Mouse (Mus musculus) olfactory bulb, adult 2 months (tissue): ENCODE measurements at regions not wholly inside any gene's neighbourhood (a gene's known extent, or its start where the extent isn't known, plus 50 kb on each side); places are given as distances from the start of the nearest gene placed in this dataset.
"Not testable (repeated sequence)": the region's sequence is repeated elsewhere in the genome, so short reads cannot be mapped to it uniquely, and the experiment has no call there.

Experiments
- CTCF ChIP-seq: fragments of 200-500 bp; IDR thresholded peaks from 2 replicates; pipeline ENCODE4 v1.5.1; 2012; ENCODE audit warnings: low read depth, mild to moderate bottlenecking, low read length, moderate library complexity; ENCODE audit not compliant: insufficient read depth
- POLR2A ChIP-seq: fragments of 200-500 bp; IDR thresholded peaks from 2 replicates; pipeline ENCODE4 v1.6.1; 2012; ENCODE audit warnings: mild to moderate bottlenecking, low read depth, low read length, moderate library complexity; ENCODE audit not compliant: insufficient read depth

DNA sequence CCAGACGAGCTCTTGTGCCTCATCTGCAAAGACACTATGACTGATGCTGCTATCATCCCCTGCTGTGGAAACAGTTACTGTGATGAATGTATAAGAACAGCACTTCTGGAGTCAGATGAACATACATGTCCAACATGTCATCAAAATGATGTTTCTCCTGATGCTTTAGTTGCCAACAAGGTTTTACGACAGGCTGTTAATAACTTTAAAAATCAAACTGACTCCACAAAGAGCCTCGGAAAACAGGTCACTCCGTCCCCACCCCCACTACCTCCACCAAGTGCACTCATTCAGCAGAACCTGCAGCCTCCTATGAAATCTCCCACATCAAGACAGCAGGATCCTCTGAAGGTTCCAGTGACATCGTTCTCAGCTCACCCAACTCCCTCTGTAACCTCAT, 172.0 kb upstream of the Tmc3 start:
- TF ChIP-seq POLR2A, CTCF: not testable (repeated sequence)
